Mouse (Mus musculus): ENCODE results near the gene Prep. TPM values are rescaled to one million over a fixed set of nuclear protein-coding genes. Genes with fewer than 3 reads are reported as not detected.

Gene Prep
- polyA plus RNA-seq (2012; ENCODE audit: low replicate concordance), result 18.5 and 20.0 TPM in 2 replicates

DNA sequence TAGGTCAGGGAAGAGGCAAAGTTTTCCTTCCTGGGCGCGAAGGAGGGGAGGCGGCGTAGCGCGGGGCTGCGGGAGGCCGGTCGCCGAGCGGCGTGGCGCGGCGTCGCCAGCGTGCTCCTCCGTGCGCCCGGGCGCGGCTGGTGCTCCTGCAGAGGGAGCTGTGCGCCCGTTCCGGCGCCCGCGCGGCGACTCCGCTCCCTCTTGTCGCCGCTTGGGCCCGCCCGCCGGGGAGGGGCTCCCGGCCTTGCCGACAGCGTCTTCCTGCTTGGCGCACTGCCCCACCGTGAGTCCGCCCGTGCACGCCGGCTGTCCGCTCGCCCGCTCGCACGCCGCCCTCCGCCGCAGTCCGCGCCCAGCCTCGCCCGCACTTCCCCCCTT lies at the start of gene Prep:
Gene Prep, plus strand, starts transcription at position 273 of the 378 bp plus-strand sequence.

DNA sequence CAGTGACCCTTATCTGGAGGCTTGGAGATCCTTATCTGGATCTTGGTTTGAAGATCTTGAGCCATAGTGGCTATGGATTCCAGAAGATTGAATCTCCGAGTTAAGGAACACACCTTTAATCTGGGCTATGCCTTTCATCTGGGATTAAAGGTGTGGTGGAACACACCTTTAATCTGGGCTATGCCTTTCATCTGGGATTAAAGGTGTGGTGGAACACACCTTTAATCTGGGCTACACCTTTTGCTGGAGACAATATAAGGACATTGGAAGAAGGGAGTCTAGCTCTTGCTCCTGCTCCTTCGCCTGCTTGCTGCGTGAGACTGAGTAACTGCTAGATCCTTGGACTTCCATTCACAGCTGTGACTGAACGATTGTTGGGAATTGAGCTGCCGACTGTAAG lies 110.8 kb downstream of the Prep start, which contains the start of gene Popdc3:
Gene Popdc3, plus strand, starts transcription at position 301 of the 400 bp plus-strand sequence.

Other genes starting within 250 kb of the Prep start
- gene Popdc3, start 110.9 kb downstream of the Prep start, polyA plus RNA-seq (2012; ENCODE audit: low replicate concordance), result not detected in 2 replicates